Mouse (Mus musculus) hindbrain, postnatal 0 days (tissue): ENCODE measurements around the gene Pde4d. TPM values are rescaled to one million over a fixed set of nuclear protein-coding genes. Genes with fewer than 3 reads are reported as not detected.

Experiments
- ATAC-seq: fragments of 200-750 bp; cut with Nextera tagmentation; 2 replicates; pipeline ENCODE4 v1.8.0; 2017; ENCODE audit warnings: mild to moderate bottlenecking, moderate TSS enrichment, moderate library complexity
- DNase-seq: peaks from one replicate; pipeline ENCODE4 v3.0.0-alpha.2; 2015; ENCODE audit warnings: low spot score
- H3K27ac ChIP-seq: fragments of 300-500 bp; sonication (generic); 2 replicates; pipeline ENCODE4 v1.5.1; 2014; ENCODE audit warnings: mild to moderate bottlenecking
- H3K27me3 ChIP-seq: fragments of 300-500 bp; sonication (generic); 2 replicates; pipeline ENCODE4 v1.6.1; 2014; ENCODE audit warnings: low read length, mixed read lengths; ENCODE audit not compliant: insufficient read depth
- H3K36me3 ChIP-seq: fragments of 300-500 bp; sonication (generic); 2 replicates; pipeline ENCODE4 v1.6.1; 2014; ENCODE audit warnings: low read length, mixed read lengths; ENCODE audit not compliant: insufficient read depth
- H3K4me1 ChIP-seq: fragments of 300-500 bp; sonication (generic); 2 replicates; pipeline ENCODE4 v1.6.1; 2014; ENCODE audit warnings: antibody characterized with exemption, low read length, mixed read lengths; ENCODE audit not compliant: insufficient read depth
- H3K4me2 ChIP-seq: fragments of 300-500 bp; sonication (generic); 2 replicates; pipeline ENCODE4 v1.6.1; 2014; ENCODE audit warnings: low read depth, mild to moderate bottlenecking, low read length, moderate library complexity, mixed read lengths
- H3K4me3 ChIP-seq: fragments of 300-500 bp; sonication (generic); 2 replicates; pipeline ENCODE4 v1.5.1; 2014; ENCODE audit warnings: low read length
- H3K9ac ChIP-seq: fragments of 300-500 bp; sonication (generic); replicated peaks from 2 replicates; pipeline ENCODE4 v1.6.1; 2014; ENCODE audit warnings: mild to moderate bottlenecking, low read length, moderate library complexity, mixed read lengths
- H3K9me3 ChIP-seq: fragments of 300-500 bp; sonication (generic); 2 replicates; pipeline ENCODE4 v1.6.1; 2016; ENCODE audit warnings: low read length, mixed read lengths
- CTCF ChIP-seq: IDR thresholded peaks from 2 replicates; pipeline ENCODE4 v1.5.1; 2016; ENCODE audit warnings: antibody characterized with exemption, control low read depth, low read depth
- WGBS: fragments of 180-500 bp; shearing (Covaris S2); extraction: QIAGEN DNeasy Blood & Tissue Kit; methylation state at CpG from one replicate; pipeline ENCODE4 v1.1.7; 2014; 5-methylcytosine and 5-hydroxymethylcytosine counted together
- polyA plus RNA-seq: library from polyadenylated mRNA; unstranded; fragments of >200 nt; fragmentation: Nextera tagmentation; extraction: Ambion mirVana; gene quantifications from 2 replicates; pipeline ENCODE4 v1.2.1, GENCODE M21; 2015
- total RNA-seq: library from RNA; depleted of rRNA; stranded (reverse); fragments of >200 nt; gene quantifications from 2 replicates; pipeline ENCODE4 v1.2.3, GENCODE M21; 2014

Gene Pde4d
- total and polyA plus RNA-seq, 2 experiments from 2014 or later: 19.3 to 77.1 TPM

DNA sequence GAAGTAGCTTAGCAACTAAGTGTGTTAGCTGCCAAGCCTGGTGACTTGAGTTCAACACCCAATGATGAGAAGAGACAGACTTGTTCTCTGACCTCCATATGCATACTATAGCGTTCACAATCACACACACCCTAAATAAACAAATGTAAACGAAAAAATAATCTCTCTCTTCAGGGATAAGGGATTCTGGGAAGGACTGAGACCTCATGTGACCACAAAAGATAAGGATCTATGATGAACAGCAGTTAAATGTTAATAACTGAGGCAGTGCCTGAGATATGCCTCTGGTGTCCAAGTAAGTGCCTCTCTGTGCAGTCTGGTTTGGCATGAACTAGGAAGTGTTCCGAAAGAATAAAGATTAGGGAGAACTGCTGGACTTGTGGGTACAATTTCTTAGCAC is 1243.1 kb downstream of the Pde4d start:
- Histone ChIP-seq H3K9ac (no peak overlapping the region), H3K9me3 (no peaks in the 10 kb centered on the region), H3K4me3 (no peak overlapping the region), H3K4me2 (no peak overlapping the region), H3K27me3 (no peaks in the 10 kb centered on the region), H3K4me1 (no peaks in the 10 kb centered on the region), H3K27ac (no peak overlapping the region), H3K36me3 (no peaks in the 10 kb centered on the region)
- WGBS: 70% methylated on average over 3 of the region's 3 CpGs
- TF ChIP-seq CTCF: no peak
- DNase-seq (no peak), ATAC-seq (no peak)

DNA sequence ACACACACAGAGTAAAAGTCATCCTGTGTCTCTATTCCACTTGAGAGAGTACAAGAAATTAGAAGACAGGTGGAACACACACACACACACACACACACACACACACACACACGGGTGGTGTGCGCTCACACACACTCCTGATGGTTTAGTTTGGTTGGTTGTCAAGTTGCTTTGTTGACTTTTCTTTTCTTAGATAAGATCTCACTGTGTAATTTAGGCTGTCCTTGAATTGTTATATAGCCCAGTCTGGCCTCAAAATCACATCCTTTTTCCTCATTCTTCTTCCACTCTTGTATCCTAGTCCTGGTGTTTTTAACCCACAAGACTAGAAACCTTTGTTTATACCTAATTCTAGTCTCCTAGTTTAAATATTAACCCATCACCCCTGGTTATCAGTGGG is 1244.0 kb downstream of the Pde4d start:
- H3K36me3 ChIP-seq: no peaks in the 10 kb centered on the region
- no peak for TF ChIP-seq CTCF
- DNase-seq (no peak), ATAC-seq (no peak)
- no peak overlapping the region for H3K9ac ChIP-seq
- 81% methylated on average over 2 of the region's 2 CpGs for WGBS
- H3K4me2 ChIP-seq: no peak overlapping the region
- no peaks in the 10 kb centered on the region for H3K4me1 ChIP-seq
- H3K9me3 ChIP-seq: no peaks in the 10 kb centered on the region
- no peak overlapping the region for H3K27ac ChIP-seq
- H3K4me3 ChIP-seq: no peak overlapping the region
- no peaks in the 10 kb centered on the region for H3K27me3 ChIP-seq

DNA sequence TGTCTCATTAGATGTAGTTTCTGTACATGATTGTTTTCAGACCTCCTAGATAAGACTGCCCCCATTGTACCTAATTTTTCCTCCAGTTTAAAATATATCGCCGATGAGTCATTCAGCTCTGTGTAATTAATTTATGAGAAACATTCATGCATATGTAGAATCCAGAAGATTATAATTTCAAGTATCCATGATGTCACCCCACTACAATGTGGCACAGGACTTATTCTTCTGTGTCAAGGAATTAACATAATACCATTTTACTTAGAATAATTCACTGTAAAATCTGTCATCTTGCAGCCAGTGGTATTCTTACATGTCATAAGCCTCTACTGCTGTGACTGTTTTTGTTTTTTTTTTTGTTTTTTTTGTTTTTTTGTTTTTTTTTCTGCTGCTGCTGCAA is 1244.5 kb downstream of the Pde4d start:
- Histone ChIP-seq H3K27me3 (no peaks in the 10 kb centered on the region), H3K9me3 (no peaks in the 10 kb centered on the region), H3K36me3 (no peaks in the 10 kb centered on the region), H3K27ac (no peak overlapping the region), H3K4me3 (no peak overlapping the region), H3K4me1 (no peaks in the 10 kb centered on the region), H3K4me2 (no peak overlapping the region), H3K9ac (no peak overlapping the region)
- TF ChIP-seq CTCF: no peak
- no peak for ATAC-seq
- WGBS: 81% methylated on average over 2 of the region's 2 CpGs
- no peak for DNase-seq

DNA sequence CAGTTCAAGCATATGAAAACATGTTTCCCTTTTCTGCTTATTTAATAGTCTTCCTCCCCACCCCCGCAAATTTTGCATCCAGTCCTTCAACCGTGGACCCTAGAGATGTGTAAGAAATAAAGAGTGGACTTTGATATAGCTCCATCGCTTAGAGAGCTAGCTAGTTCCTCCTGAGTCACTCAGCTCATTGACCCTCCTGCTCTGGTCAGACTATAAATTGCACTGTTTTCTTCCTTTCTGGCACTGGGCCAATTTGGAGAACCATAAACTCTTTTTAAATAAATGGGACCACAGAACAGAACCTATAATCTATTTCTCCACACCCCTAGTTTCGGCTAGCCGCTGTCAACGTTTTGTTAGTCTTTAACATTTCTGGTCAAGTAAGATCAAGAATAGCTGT is 1245.3 kb downstream of the Pde4d start:
- H3K9me3 ChIP-seq: no peaks in the 10 kb centered on the region
- WGBS: 73% methylated on average over 6 of the region's 6 CpGs
- ATAC-seq (no peak), DNase-seq (no peak)
- H3K27me3 ChIP-seq: no peaks in the 10 kb centered on the region
- no peak overlapping the region for H3K27ac ChIP-seq
- H3K36me3 ChIP-seq: no peaks in the 10 kb centered on the region
- TF ChIP-seq CTCF: no peak
- no peak overlapping the region for H3K9ac ChIP-seq
- H3K4me3 ChIP-seq: no peak overlapping the region
- no peaks in the 10 kb centered on the region for H3K4me1 ChIP-seq
- no peak overlapping the region for H3K4me2 ChIP-seq

DNA sequence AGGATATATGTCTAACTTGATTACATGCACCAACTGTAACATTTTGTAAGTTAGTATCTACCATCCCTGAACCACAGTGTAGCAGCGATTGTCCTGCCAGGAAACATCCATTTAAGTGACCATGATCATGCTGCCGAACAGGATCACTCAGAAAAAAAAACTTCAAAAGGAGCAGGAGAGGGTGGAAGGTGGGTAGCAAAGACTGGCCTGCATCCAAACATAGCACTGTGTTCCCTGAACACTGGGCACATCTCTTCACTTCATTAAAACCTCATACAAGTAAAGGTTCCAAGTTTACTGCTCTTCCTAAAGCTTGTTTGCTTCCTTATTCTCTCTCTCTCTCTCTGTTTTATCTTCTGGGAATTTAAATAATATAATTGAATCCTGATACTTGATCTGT is 1256.4 kb downstream of the Pde4d start:
- no peak overlapping the region for H3K27ac ChIP-seq
- no peaks in the 10 kb centered on the region for H3K36me3 ChIP-seq
- no peaks in the 10 kb centered on the region for H3K27me3 ChIP-seq
- H3K4me3 ChIP-seq: no peak overlapping the region
- peaks cover 4% of the 10 kb centered on the region; the same call in 1 of the 2 replicates for H3K4me1 ChIP-seq
- ATAC-seq (no peak), DNase-seq (no peak)
- H3K4me2 ChIP-seq: no peak overlapping the region
- no peak for TF ChIP-seq CTCF
- no peak overlapping the region for H3K9ac ChIP-seq
- H3K9me3 ChIP-seq: no peaks in the 10 kb centered on the region
- 59% methylated on average over 2 of the region's 2 CpGs for WGBS

DNA sequence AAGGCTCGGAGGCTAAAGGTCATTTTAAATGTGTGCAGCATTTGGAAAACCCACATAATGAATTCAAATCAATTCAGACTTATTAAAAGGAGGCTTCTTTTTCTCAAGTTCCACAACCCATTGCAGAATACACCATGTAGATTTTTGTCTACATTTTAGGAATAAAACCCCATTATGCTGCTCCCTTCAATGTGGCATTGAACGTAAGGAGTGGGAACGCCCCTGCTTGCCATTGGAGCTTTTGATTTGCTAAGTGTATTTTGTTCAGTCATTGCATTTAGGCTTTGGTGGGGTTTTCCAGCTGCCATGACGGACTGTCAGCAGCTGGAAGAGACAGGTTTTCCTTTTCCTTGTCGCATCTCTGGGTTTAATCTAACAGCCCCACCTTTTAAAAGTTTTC is 1256.8 kb downstream of the Pde4d start:
- Histone ChIP-seq H3K4me3 (no peak overlapping the region), H3K4me1 (peaks cover 4% of the 10 kb centered on the region; the same call in 1 of the 2 replicates), H3K27me3 (no peaks in the 10 kb centered on the region), H3K27ac (no peak overlapping the region), H3K4me2 (no peak overlapping the region), H3K9me3 (no peaks in the 10 kb centered on the region), H3K9ac (no peak overlapping the region), H3K36me3 (no peaks in the 10 kb centered on the region)
- DNase-seq (no peak), ATAC-seq (no peak)
- WGBS: 61% methylated on average over 5 of the region's 5 CpGs
- no peak for TF ChIP-seq CTCF

DNA sequence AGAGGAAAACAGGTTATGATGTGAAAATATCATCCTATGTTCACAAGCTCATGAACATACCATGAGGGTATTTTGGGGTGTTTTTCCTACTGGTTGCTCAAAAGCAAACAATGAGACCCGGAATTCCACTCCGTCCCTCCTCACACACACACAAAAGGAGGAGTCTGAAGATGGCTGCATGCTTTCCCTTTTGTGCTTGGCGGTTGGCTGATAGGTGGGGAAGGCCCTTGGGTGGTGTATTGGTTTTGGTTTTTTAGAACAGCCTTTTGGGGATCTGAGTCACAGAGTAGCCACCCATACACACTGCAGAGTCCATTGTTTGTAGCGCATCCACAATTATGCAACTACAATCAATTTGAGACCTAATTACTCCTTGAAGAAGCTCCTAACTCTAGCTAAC is 1257.4 kb downstream of the Pde4d start:
- DNase-seq (no peak), ATAC-seq (no peak)
- no peak overlapping the region for H3K27ac ChIP-seq
- no peaks in the 10 kb centered on the region for H3K27me3 ChIP-seq
- WGBS: 74% methylated on average over 4 of the region's 4 CpGs
- no peak overlapping the region for H3K9ac ChIP-seq
- TF ChIP-seq CTCF: no peak
- H3K36me3 ChIP-seq: no peaks in the 10 kb centered on the region
- H3K4me1 ChIP-seq: peaks cover 4% of the 10 kb centered on the region; the same call in 1 of the 2 replicates
- no peak overlapping the region for H3K4me2 ChIP-seq
- no peaks in the 10 kb centered on the region for H3K9me3 ChIP-seq
- no peak overlapping the region for H3K4me3 ChIP-seq
